Mouse (Mus musculus) liver, adult 2 months (tissue): Measurements from ENCODE around the gene Klf7.

Source experiments
- CTCF ChIP-seq: fragments of 200-500 bp; IDR thresholded peaks from 2 replicates; pipeline ENCODE4 v1.5.1; 2011; ENCODE audit warnings: low read depth, low read length, control low read depth
- POLR2A ChIP-seq: fragments of 200-500 bp; IDR thresholded peaks from 2 replicates; pipeline ENCODE4 v1.6.1; 2011; ENCODE audit warnings: low read length, control low read depth; ENCODE audit not compliant: insufficient read depth; ENCODE audit errors: extremely low read depth

DNA sequence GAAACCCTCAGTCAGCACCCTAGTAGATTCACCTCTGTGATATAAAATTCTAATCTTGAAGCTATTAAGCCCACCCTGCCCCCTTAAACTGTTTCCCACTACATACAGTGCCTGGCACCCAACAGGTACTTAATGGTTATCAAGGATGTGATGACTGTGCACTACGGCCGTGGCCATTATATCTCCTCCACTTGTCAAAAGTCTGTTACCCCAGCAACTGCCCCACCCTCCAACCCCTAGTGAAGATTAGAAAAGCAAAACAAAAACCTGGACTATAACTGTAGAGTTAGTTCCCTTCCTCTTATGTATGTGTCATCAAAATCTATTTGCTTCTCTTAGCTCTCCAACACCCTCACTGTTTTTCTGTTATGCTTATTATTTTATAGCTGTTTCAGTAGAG, 40.9 kb downstream of the Klf7 start:
- no peak for TF ChIP-seq CTCF
- no peak for TF ChIP-seq POLR2A
